Mouse (Mus musculus) layer of hippocampus, postnatal 36 days (tissue): ENCODE measurements around the gene Pola2. TPM values are rescaled to one million over a fixed set of nuclear protein-coding genes. Genes with fewer than 3 reads are reported as not detected.

ENCODE experiments used
- DNase-seq, 2 experiments: peaks; one replicate each; pipeline ENCODE4 v3.0.0; 2022
- total RNA-seq, 2 experiments: library from RNA; stranded (reverse); gene quantifications; 2 replicates each; pipeline ENCODE4 v1.2.3; 2021

Gene Pola2
- total RNA-seq, 2 experiments from 2014 or later, result 5.3 to 5.5 TPM

GRCm38 (mm10) chr19:5893282-5894001 lies 70.6 kb downstream of the Pola2 start:
- DNase-seq, result no peak

GRCm38 (mm10) chr19:5892735-5893134 lies 71.3 kb downstream of the Pola2 start:
- DNase-seq, result no peak

GRCm38 (mm10) chr19:5892262-5892661 lies 71.7 kb downstream of the Pola2 start:
- no peak for DNase-seq

- no peak for DNase-seq
These were observed 72.3 kb downstream of the Pola2 start for GRCm38 (mm10) chr19:5891521-5892258.

Other genes with a start within 250 kb of the Pola2 start
- 10 to 100 TPM; 13.7 to 14.2 TPM for gene Ehbp1l1, start 237.9 kb downstream of the Pola2 start, total RNA-seq
- 10 to 100 TPM; 24.1 to 29.4 TPM for gene Fam89b, start 234.5 kb downstream of the Pola2 start, total RNA-seq
- gene Ltbp3, start 223.3 kb downstream of the Pola2 start, total RNA-seq, result 10 to 100 TPM; 24.9 to 28.0 TPM
- gene Scyl1, start 192.8 kb downstream of the Pola2 start, total RNA-seq, result 10 to 100 TPM; 75.6 to 75.9 TPM
- 10 to 100 TPM; 13.5 to 14.2 TPM for gene Frmd8, start 88.9 kb downstream of the Pola2 start, total RNA-seq
- gene Slc25a45, start 86.4 kb downstream of the Pola2 start, total RNA-seq, result 1 to 10 TPM; 2.5 to 2.7 TPM
- gene Tigd3, start 70.1 kb downstream of the Pola2 start, total RNA-seq, result 1 to 10 TPM; 1.9 to 2.2 TPM
- 100 to 1,000 TPM in 1 of 2 experiments, 10 to 100 TPM in 1; 92.0 to 108 TPM for gene Dpf2, start 51.2 kb downstream of the Pola2 start, total RNA-seq
- gene Cdc42ep2, start 39.4 kb downstream of the Pola2 start, total RNA-seq, result 1 to 10 TPM; 4.4 to 5.5 TPM
- gene Slc22a20, start 21.9 kb upstream of the Pola2 start, total RNA-seq, result not detected
- 10 to 100 TPM; 20.5 to 26.0 TPM for gene Capn1, start 51.7 kb upstream of the Pola2 start, total RNA-seq
- gene Syvn1, start 82.4 kb upstream of the Pola2 start, total RNA-seq, result 10 to 100 TPM; 46.4 to 52.3 TPM
- 10 to 100 TPM; 46.8 to 47.9 TPM for gene Mrpl49, start 93.6 kb upstream of the Pola2 start, total RNA-seq
- gene Fau, start 93.6 kb upstream of the Pola2 start, total RNA-seq, result 100 to 1,000 TPM; 676 to 701 TPM
- 10 to 100 TPM; 33.1 to 35.2 TPM for gene Znhit2, start 97.0 kb upstream of the Pola2 start, total RNA-seq
- 10 to 100 TPM; 26.4 to 34.2 TPM for gene Tm7sf2, start 104.2 kb upstream of the Pola2 start, total RNA-seq
- 10 to 100 TPM; 85.3 to 88.8 TPM for gene Vps51, start 113.0 kb upstream of the Pola2 start, total RNA-seq
- gene Tmem262, start 115.8 kb upstream of the Pola2 start, total RNA-seq, result not detected
- 1 to 10 TPM; 1.5 to 1.6 TPM for gene Gm28374, start 118.1 kb upstream of the Pola2 start, total RNA-seq
- gene Zfpl1, start 120.8 kb upstream of the Pola2 start, total RNA-seq, result 10 to 100 TPM; 39.6 to 40.3 TPM
- under 1 TPM; 0.17 to 0.43 TPM for gene Cdca5, start 120.8 kb upstream of the Pola2 start, total RNA-seq
- not detected for gene AC131692.1, start 130.2 kb upstream of the Pola2 start, total RNA-seq
- under 1 TPM in 1 of 2 experiments, not detected in 1; 0.12 TPM for gene Naaladl1, start 141.6 kb upstream of the Pola2 start, total RNA-seq
- gene Sac3d1, start 154.4 kb upstream of the Pola2 start, total RNA-seq, result 10 to 100 TPM; 14.7 to 14.9 TPM
- 10 to 100 TPM; 40.2 to 42.5 TPM for gene Snx15, start 164.1 kb upstream of the Pola2 start, total RNA-seq
- gene Batf2, start 176.8 kb upstream of the Pola2 start, total RNA-seq, result under 1 TPM; 0.28 to 0.60 TPM
- 10 to 100 TPM; 69.1 to 73.2 TPM for gene Arl2, start 177.3 kb upstream of the Pola2 start, total RNA-seq
- gene Majin, start 220.2 kb upstream of the Pola2 start, total RNA-seq, result not detected